Mouse (Mus musculus): ENCODE measurements around the gene Ubn2. TPM values are rescaled to one million over a fixed set of nuclear protein-coding genes. Genes with fewer than 3 reads are reported as not detected.
"Not testable (repeated sequence)": the region's sequence is repeated elsewhere in the genome, so short reads cannot be mapped to it uniquely, and the experiment has no call there.

Gene Ubn2
- polyA plus RNA-seq, 1 experiment from 2014 or later: 13.0 TPM

DNA sequence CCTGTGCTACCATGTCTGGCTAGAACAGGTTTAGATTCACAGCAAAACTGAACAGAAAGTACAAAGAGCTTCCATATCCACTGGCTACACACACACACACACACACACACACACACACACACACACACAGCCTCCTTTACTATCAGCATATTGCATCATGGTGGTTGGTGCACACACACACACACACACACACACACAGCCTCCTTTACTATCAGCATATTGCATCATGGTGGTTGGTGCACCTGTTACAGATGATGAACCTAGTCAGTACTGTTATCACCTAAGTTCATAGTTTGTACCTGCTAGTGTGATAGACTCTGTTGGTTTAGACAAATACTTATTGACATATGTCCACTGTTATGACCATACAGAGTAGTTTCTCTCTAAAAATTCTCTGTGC lies 22.7 kb downstream of the Ubn2 start:
- ATAC-seq (ENCODE audit: insufficient number of reproducible peaks, insufficient read depth, low FRiP score, low read depth); H3K9ac ChIP-seq (ENCODE audit: low read length); H3K27me3 ChIP-seq (ENCODE audit: control insufficient read depth, insufficient read depth, low read length); H3K4me2 ChIP-seq (ENCODE audit: low read length); H3K4me1 ChIP-seq (ENCODE audit: control insufficient read depth in 2 of 2, insufficient read depth in 2 of 2, low read length in 2 of 2); H3K27ac ChIP-seq (replicated peaks in 1 of 2; ENCODE audit: control insufficient read depth in 1 of 2, insufficient read depth in 1 of 2, low read depth in 2 of 2, low read length in 2 of 2); H3K4me3 ChIP-seq (ENCODE audit: control insufficient read depth in 1 of 2, insufficient read depth in 1 of 2, low read depth in 1 of 2, low read length in 2 of 2); H3K9me3 ChIP-seq (ENCODE audit: control insufficient read depth, low read length): not testable (repeated sequence)
- H3K36me3 ChIP-seq (ENCODE audit: control insufficient read depth, insufficient read depth, low read length): peaks cover 72% of the 10 kb centered on the region

DNA sequence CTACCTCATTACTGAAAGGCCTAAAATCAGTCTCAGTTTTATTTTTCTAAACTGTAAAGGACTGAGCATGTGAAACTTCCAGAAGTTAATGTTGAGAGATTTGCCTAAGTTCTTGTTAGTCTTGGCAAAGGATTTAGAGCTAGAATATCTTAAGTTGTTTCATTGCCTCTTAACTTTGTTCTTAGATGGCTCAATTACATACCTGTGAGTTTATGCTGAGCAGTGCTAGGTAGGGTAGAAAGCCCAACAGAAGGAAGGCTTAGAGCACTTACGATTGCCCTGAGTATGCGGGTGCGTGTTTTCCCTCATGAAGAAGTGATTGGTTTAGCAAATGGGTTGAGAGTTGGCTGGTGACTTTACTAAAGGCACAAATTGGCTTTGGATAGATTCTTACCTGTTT lies 24.3 kb downstream of the Ubn2 start:
- Histone ChIP-seq H3K36me3 (ENCODE audit: control insufficient read depth, insufficient read depth, low read length) (peaks cover 73% of the 10 kb centered on the region), H3K4me1 (ENCODE audit: control insufficient read depth in 2 of 2, insufficient read depth in 2 of 2, low read length in 2 of 2) (no peaks in the 10 kb centered on the region), H3K9ac (ENCODE audit: low read length) (no peak overlapping the region), H3K27ac (replicated peaks in 1 of 2; ENCODE audit: control insufficient read depth in 1 of 2, insufficient read depth in 1 of 2, low read depth in 2 of 2, low read length in 2 of 2) (no peak overlapping the region), H3K27me3 (ENCODE audit: control insufficient read depth, insufficient read depth, low read length) (no peaks in the 10 kb centered on the region), H3K4me3 (ENCODE audit: control insufficient read depth in 1 of 2, insufficient read depth in 1 of 2, low read depth in 1 of 2, low read length in 2 of 2) (no peak overlapping the region), H3K9me3 (ENCODE audit: control insufficient read depth, low read length) (no peaks in the 10 kb centered on the region), H3K4me2 (ENCODE audit: low read length) (no peak overlapping the region)
- 96% methylated on average over 3 of the region's 3 CpGs for WGBS
- no peak for ATAC-seq (ENCODE audit: insufficient number of reproducible peaks, insufficient read depth, low FRiP score, low read depth)

GRCm38 (mm10) chr6:38469591-38469990 lies 35.8 kb downstream of the Ubn2 start:
- ATAC-seq (ENCODE audit: insufficient number of reproducible peaks, insufficient read depth, low FRiP score, low read depth): no peak
- Histone ChIP-seq H3K9ac (ENCODE audit: low read length) (no peak overlapping the region), H3K4me3 (ENCODE audit: control insufficient read depth in 1 of 2, insufficient read depth in 1 of 2, low read depth in 1 of 2, low read length in 2 of 2) (no peak overlapping the region), H3K27me3 (ENCODE audit: control insufficient read depth, insufficient read depth, low read length) (no peaks in the 10 kb centered on the region), H3K27ac (replicated peaks in 1 of 2; ENCODE audit: control insufficient read depth in 1 of 2, insufficient read depth in 1 of 2, low read depth in 2 of 2, low read length in 2 of 2) (no peak overlapping the region), H3K4me1 (ENCODE audit: control insufficient read depth in 2 of 2, insufficient read depth in 2 of 2, low read length in 2 of 2) (no peaks in the 10 kb centered on the region), H3K9me3 (ENCODE audit: control insufficient read depth, low read length) (no peaks in the 10 kb centered on the region), H3K36me3 (ENCODE audit: control insufficient read depth, insufficient read depth, low read length) (peaks cover 44% of the 10 kb centered on the region), H3K4me2 (ENCODE audit: low read length) (no peak overlapping the region)
- WGBS: 91% methylated on average over 4 of the region's 4 CpGs

- Histone ChIP-seq H3K4me3 (ENCODE audit: control insufficient read depth in 1 of 2, insufficient read depth in 1 of 2, low read depth in 1 of 2, low read length in 2 of 2) (no peak overlapping the region), H3K4me1 (ENCODE audit: control insufficient read depth in 2 of 2, insufficient read depth in 2 of 2, low read length in 2 of 2) (no peaks in the 10 kb centered on the region), H3K27me3 (ENCODE audit: control insufficient read depth, insufficient read depth, low read length) (no peaks in the 10 kb centered on the region), H3K4me2 (ENCODE audit: low read length) (no peak overlapping the region), H3K36me3 (ENCODE audit: control insufficient read depth, insufficient read depth, low read length) (peaks cover 81% of the 10 kb centered on the region), H3K9me3 (ENCODE audit: control insufficient read depth, low read length) (no peaks in the 10 kb centered on the region), H3K9ac (ENCODE audit: low read length) (no peak overlapping the region), H3K27ac (replicated peaks in 1 of 2; ENCODE audit: control insufficient read depth in 1 of 2, insufficient read depth in 1 of 2, low read depth in 2 of 2, low read length in 2 of 2) (no peak overlapping the region)
- no peak for ATAC-seq (ENCODE audit: insufficient number of reproducible peaks, insufficient read depth, low FRiP score, low read depth)
- 67% methylated on average over 5 of the region's 5 CpGs for WGBS
Observed at GRCm38 (mm10) chr6:38481694-38482371, 48.1 kb downstream of the Ubn2 start.

- ATAC-seq (ENCODE audit: insufficient number of reproducible peaks, insufficient read depth, low FRiP score, low read depth): no peak
- WGBS: 83% methylated on average over 3 of the region's 3 CpGs
- Histone ChIP-seq H3K9ac (ENCODE audit: low read length) (no peak overlapping the region), H3K9me3 (ENCODE audit: control insufficient read depth, low read length) (no peaks in the 10 kb centered on the region), H3K4me2 (ENCODE audit: low read length) (no peak overlapping the region), H3K4me3 (ENCODE audit: control insufficient read depth in 1 of 2, insufficient read depth in 1 of 2, low read depth in 1 of 2, low read length in 2 of 2) (no peak overlapping the region), H3K27me3 (ENCODE audit: control insufficient read depth, insufficient read depth, low read length) (no peaks in the 10 kb centered on the region), H3K36me3 (ENCODE audit: control insufficient read depth, insufficient read depth, low read length) (peaks cover 76% of the 10 kb centered on the region), H3K27ac (replicated peaks in 1 of 2; ENCODE audit: control insufficient read depth in 1 of 2, insufficient read depth in 1 of 2, low read depth in 2 of 2, low read length in 2 of 2) (no peak overlapping the region), H3K4me1 (ENCODE audit: control insufficient read depth in 2 of 2, insufficient read depth in 2 of 2, low read length in 2 of 2) (no peaks in the 10 kb centered on the region)
Observed at GRCm38 (mm10) chr6:38492550-38492949, 58.8 kb downstream of the Ubn2 start.

- no peak overlapping the region for H3K27ac ChIP-seq (replicated peaks in 1 of 2; ENCODE audit: control insufficient read depth in 1 of 2, insufficient read depth in 1 of 2, low read depth in 2 of 2, low read length in 2 of 2)
- no peak overlapping the region for H3K4me2 ChIP-seq (ENCODE audit: low read length)
- peaks cover 74% of the 10 kb centered on the region for H3K36me3 ChIP-seq (ENCODE audit: control insufficient read depth, insufficient read depth, low read length)
- no peak overlapping the region for H3K9ac ChIP-seq (ENCODE audit: low read length)
- no peaks in the 10 kb centered on the region for H3K9me3 ChIP-seq (ENCODE audit: control insufficient read depth, low read length)
- WGBS: 62% methylated on average over 4 of the region's 4 CpGs
- H3K4me3 ChIP-seq (ENCODE audit: control insufficient read depth in 1 of 2, insufficient read depth in 1 of 2, low read depth in 1 of 2, low read length in 2 of 2): no peak overlapping the region
- H3K27me3 ChIP-seq (ENCODE audit: control insufficient read depth, insufficient read depth, low read length): no peaks in the 10 kb centered on the region
- no peak for ATAC-seq (ENCODE audit: insufficient number of reproducible peaks, insufficient read depth, low FRiP score, low read depth)
- no peaks in the 10 kb centered on the region for H3K4me1 ChIP-seq (ENCODE audit: control insufficient read depth in 2 of 2, insufficient read depth in 2 of 2, low read length in 2 of 2)
Observed at GRCm38 (mm10) chr6:38495641-38496040, 61.9 kb downstream of the Ubn2 start.

- H3K9me3 ChIP-seq (ENCODE audit: control insufficient read depth, low read length): no peaks in the 10 kb centered on the region
- ATAC-seq (ENCODE audit: insufficient number of reproducible peaks, insufficient read depth, low FRiP score, low read depth): no peak
- H3K27ac ChIP-seq (replicated peaks in 1 of 2; ENCODE audit: control insufficient read depth in 1 of 2, insufficient read depth in 1 of 2, low read depth in 2 of 2, low read length in 2 of 2): no peak overlapping the region
- no peak overlapping the region for H3K4me2 ChIP-seq (ENCODE audit: low read length)
- no peak overlapping the region for H3K9ac ChIP-seq (ENCODE audit: low read length)
- H3K4me1 ChIP-seq (ENCODE audit: control insufficient read depth in 2 of 2, insufficient read depth in 2 of 2, low read length in 2 of 2): 0 out of 4 replicates have a peak, but pooled peaks cover 0 to 2% of the 10 kb centered on the region in 2 experiments
- H3K4me3 ChIP-seq (ENCODE audit: control insufficient read depth in 1 of 2, insufficient read depth in 1 of 2, low read depth in 1 of 2, low read length in 2 of 2): no peak overlapping the region
- H3K36me3 ChIP-seq (ENCODE audit: control insufficient read depth, insufficient read depth, low read length): 0 out of 2 replicates have a peak, but pooled peaks cover 7% of the 10 kb centered on the region
- H3K27me3 ChIP-seq (ENCODE audit: control insufficient read depth, insufficient read depth, low read length): no peaks in the 10 kb centered on the region
- 96% methylated on average over 1 of the region's 1 CpGs for WGBS
Observed at GRCm38 (mm10) chr6:38512096-38512495, 78.3 kb downstream of the Ubn2 start.

DNA sequence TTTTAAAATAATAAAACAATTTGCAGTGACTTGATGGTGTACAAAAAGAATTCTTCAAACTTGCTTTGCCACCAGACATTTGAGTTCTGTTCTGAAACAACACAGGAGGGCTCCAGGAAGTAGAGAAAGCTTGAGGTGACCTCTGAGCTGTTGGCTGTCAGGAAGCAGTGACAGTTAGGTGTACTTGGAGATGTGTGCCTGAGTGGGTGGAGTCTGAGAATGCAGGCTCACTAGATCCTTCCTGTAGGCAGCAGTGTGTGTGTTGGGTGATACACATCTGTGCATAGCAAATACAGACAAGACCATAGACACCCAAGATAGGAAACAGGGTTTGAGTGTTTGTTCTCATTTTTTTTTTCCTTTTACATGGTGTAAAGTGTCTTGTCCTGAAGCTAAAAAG lies 79.1 kb downstream of the Ubn2 start:
- Histone ChIP-seq H3K27ac (replicated peaks in 1 of 2; ENCODE audit: control insufficient read depth in 1 of 2, insufficient read depth in 1 of 2, low read depth in 2 of 2, low read length in 2 of 2) (no peak overlapping the region), H3K9me3 (ENCODE audit: control insufficient read depth, low read length) (no peaks in the 10 kb centered on the region), H3K27me3 (ENCODE audit: control insufficient read depth, insufficient read depth, low read length) (no peaks in the 10 kb centered on the region), H3K36me3 (ENCODE audit: control insufficient read depth, insufficient read depth, low read length) (0 out of 2 replicates have a peak, but pooled peaks cover 7% of the 10 kb centered on the region), H3K9ac (ENCODE audit: low read length) (no peak overlapping the region), H3K4me2 (ENCODE audit: low read length) (no peak overlapping the region), H3K4me1 (ENCODE audit: control insufficient read depth in 2 of 2, insufficient read depth in 2 of 2, low read length in 2 of 2) (0 out of 4 replicates have a peak, but pooled peaks cover 0 to 2% of the 10 kb centered on the region in 2 experiments), H3K4me3 (ENCODE audit: control insufficient read depth in 1 of 2, insufficient read depth in 1 of 2, low read depth in 1 of 2, low read length in 2 of 2) (no peak overlapping the region)
- no peak for ATAC-seq (ENCODE audit: insufficient number of reproducible peaks, insufficient read depth, low FRiP score, low read depth)
